Mouse (Mus musculus): ENCODE measurements around the gene Cdh10.

- no peak for TF ChIP-seq CTCF (IDR thresholded peaks at IDR 0.05; ENCODE audit: low read depth)
- TF ChIP-seq EP300 (IDR thresholded peaks at IDR 0.05; ENCODE audit: low read depth), result no peak
Measured at GRCm38 (mm10) chr15:18984891-18985290, 166.1 kb downstream of the Cdh10 start.
